Mouse (Mus musculus) midbrain, embryonic 10.5 days (tissue): ENCODE measurements around the gene Gm10354. TPM values are rescaled to one million over a fixed set of nuclear protein-coding genes. Genes with fewer than 3 reads are reported as not detected.
"Not testable (repeated sequence)": the region's sequence is repeated elsewhere in the genome, so short reads cannot be mapped to it uniquely, and the experiment has no call there.

Source experiments
- DNase-seq: peaks from one replicate; pipeline ENCODE4 v3.0.0-alpha.2; 2017; ENCODE audit warnings: low spot score
- H3K27ac ChIP-seq: fragments of 300-500 bp; sonication (generic); replicated peaks from 2 replicates; pipeline ENCODE4 v1.5.1; 2016; ENCODE audit warnings: mild to moderate bottlenecking
- H3K27me3 ChIP-seq: fragments of 300-500 bp; sonication (generic); 2 replicates; pipeline ENCODE4 v1.6.1; 2016; ENCODE audit warnings: low read depth, mild to moderate bottlenecking; ENCODE audit not compliant: poor library complexity, severe bottlenecking
- H3K36me3 ChIP-seq: fragments of 300-500 bp; sonication (generic); 2 replicates; pipeline ENCODE4 v1.6.1; 2016; ENCODE audit warnings: mild to moderate bottlenecking, moderate library complexity
- H3K4me1 ChIP-seq: fragments of 300-500 bp; sonication (generic); 2 replicates; pipeline ENCODE4 v1.6.1; 2016
- H3K4me3 ChIP-seq: fragments of 300-500 bp; sonication (generic); 2 replicates; pipeline ENCODE4 v1.5.1; 2016; ENCODE audit warnings: mild to moderate bottlenecking, moderate library complexity
- H3K9me3 ChIP-seq: fragments of 300-500 bp; sonication (generic); replicated peaks from 2 replicates; pipeline ENCODE4 v1.6.1; 2016; ENCODE audit warnings: mild to moderate bottlenecking
- WGBS: fragments of 180-500 bp; shearing (Covaris S2); methylation state at CpG from one replicate; pipeline ENCODE4 v1.1.7; 2016; 5-methylcytosine and 5-hydroxymethylcytosine counted together
- polyA plus RNA-seq: library from polyadenylated mRNA; unstranded; fragments of >200 nt; fragmentation: Nextera tagmentation; extraction: Ambion mirVana; gene quantifications from 2 replicates; pipeline ENCODE4 v1.2.1, GENCODE M21; 2016

The Gm10354 gene
- polyA plus RNA-seq = not detected in 2 replicates

GRCm38 (mm10) chr5:14978835-14979234 is at the start of gene Gm10354:
Gm10354 (minus strand) TSS chr5:14978935.
- not testable (repeated sequence) for H3K4me1 ChIP-seq, H3K4me3 ChIP-seq, H3K27me3 ChIP-seq, DNase-seq, H3K27ac ChIP-seq, H3K36me3 ChIP-seq
- 45% methylated on average over 1 of the region's 1 CpGs for WGBS
- peaks cover 54% of the 10 kb centered on the region for H3K9me3 ChIP-seq

GRCm38 (mm10) chr5:15024316-15024715 is 45.6 kb upstream of the Gm10354 start:
- H3K27me3 ChIP-seq, H3K4me1 ChIP-seq, H3K36me3 ChIP-seq, H3K27ac ChIP-seq, H3K4me3 ChIP-seq, DNase-seq: not testable (repeated sequence)
- 83% methylated on average over 1 of the region's 1 CpGs for WGBS
- peaks cover 74% of the 10 kb centered on the region for H3K9me3 ChIP-seq

DNA sequence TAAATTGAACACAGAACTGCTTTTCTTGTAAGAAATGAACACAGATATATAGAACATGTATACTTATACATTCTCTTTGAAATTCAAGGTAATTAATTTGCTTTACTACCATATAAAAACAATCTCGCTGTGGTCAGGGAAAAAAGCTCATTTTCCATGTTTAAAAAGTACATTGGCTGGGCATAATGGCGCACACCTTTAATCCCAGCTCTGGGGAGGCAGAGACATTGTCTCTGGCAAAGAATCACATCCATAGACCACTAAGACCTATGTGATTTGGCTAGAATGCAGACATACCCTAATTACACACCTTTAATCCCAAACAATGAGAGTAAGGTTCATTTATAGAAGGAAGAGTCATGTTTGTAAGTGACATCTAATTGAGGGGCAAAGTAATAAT is 41.3 kb upstream of the Gm10354 start:
- H3K27me3 ChIP-seq, H3K27ac ChIP-seq, H3K4me1 ChIP-seq, H3K4me3 ChIP-seq, DNase-seq, H3K36me3 ChIP-seq: not testable (repeated sequence)
- peaks cover 63% of the 10 kb centered on the region for H3K9me3 ChIP-seq
- 77% methylated on average over 2 of the region's 2 CpGs for WGBS

DNA sequence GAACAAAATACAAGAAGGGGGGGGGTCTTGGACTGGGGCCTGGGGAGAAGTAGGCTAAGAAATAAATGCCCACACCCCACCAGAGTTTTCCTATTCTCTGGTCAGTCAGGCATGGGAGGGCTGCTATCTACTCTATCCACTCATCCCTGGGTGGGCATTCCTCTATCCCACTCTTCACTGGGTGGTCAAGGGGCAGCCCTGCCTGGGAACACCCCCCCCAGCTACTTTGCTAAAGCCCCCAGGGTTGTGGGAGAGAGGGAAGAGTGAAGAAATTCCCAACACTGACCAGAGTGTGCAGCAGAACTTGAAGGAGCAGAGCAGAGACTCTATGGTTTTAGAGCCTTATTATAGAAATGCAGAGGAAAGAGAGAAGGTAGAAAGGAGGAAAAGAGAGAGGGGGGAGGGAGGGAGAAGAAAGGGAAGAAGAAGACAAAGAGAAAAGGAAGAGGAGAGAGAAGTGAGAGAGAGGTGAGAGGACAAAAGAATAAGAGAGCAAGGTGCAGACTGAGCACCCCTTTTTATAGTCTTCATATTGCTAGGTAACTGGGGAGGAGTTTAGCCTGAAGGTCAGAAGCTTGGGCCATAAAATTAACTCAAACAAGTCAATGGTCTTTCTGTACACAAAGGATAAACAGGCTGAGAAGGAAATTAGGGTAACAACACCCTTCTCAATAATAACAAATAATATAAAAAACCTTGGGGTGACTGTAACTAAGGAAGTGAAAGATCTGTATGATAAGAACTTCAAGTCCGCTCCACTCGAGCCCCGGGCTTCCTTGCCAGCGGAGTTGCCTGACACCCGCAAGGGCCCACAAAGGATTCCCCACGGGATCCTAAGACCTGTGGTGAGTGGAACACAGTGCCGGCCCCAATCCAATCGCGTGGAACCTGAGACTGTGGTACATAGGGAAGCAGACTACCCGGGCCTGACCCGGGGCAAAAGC is 32.2 kb upstream of the Gm10354 start:
- H3K9me3 ChIP-seq = peaks cover 32% of the 10 kb centered on the region
- not testable (repeated sequence) for H3K4me1 ChIP-seq, H3K27ac ChIP-seq, DNase-seq, H3K27me3 ChIP-seq, H3K4me3 ChIP-seq, H3K36me3 ChIP-seq
- WGBS = 84% methylated on average over 11 of the region's 11 CpGs

GRCm38 (mm10) chr5:15006907-15007306 is 28.2 kb upstream of the Gm10354 start:
- not testable (repeated sequence) for H3K4me3 ChIP-seq, H3K27ac ChIP-seq, H3K4me1 ChIP-seq, H3K36me3 ChIP-seq, DNase-seq, H3K27me3 ChIP-seq
- 57% methylated on average over 3 of the region's 3 CpGs for WGBS
- H3K9me3 ChIP-seq = peaks cover 51% of the 10 kb centered on the region

DNA sequence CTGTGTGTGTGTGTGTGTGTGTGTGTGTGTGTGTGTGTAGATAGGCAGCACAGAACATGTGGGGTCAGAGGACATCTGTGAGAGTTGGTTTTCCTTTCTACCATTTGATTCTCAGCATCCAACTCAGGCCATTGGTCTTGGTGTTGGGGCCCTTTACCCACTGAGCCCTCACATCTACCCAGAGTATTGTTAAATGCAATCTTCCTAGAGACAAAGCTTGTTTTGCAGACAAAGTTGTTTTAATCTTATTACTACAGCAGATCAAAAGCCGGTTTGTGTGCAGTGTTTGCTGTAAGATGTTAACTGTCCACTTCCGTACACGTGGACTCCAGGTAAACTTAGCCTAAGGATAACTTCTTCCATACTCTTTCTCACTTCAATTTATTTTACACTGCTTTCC is 27.6 kb upstream of the Gm10354 start:
- not testable (repeated sequence) for DNase-seq, H3K4me3 ChIP-seq, H3K36me3 ChIP-seq, H3K27ac ChIP-seq, H3K4me1 ChIP-seq, H3K27me3 ChIP-seq
- peaks cover 47% of the 10 kb centered on the region for H3K9me3 ChIP-seq
- WGBS = 68% methylated on average over 3 of the region's 3 CpGs

- 65% methylated on average over 3 of the region's 4 CpGs for WGBS
- H3K9me3 ChIP-seq = peaks cover 40% of the 10 kb centered on the region
- H3K27ac ChIP-seq, DNase-seq, H3K4me3 ChIP-seq, H3K27me3 ChIP-seq, H3K4me1 ChIP-seq, H3K36me3 ChIP-seq: not testable (repeated sequence)
These were observed 26.8 kb upstream of the Gm10354 start for GRCm38 (mm10) chr5:15005584-15005983.

GRCm38 (mm10) chr5:15004569-15005562 is 26.1 kb upstream of the Gm10354 start:
- H3K27me3 ChIP-seq, H3K4me3 ChIP-seq, H3K27ac ChIP-seq, H3K4me1 ChIP-seq, H3K36me3 ChIP-seq, DNase-seq: not testable (repeated sequence)
- 78% methylated on average over 5 of the region's 5 CpGs for WGBS
- H3K9me3 ChIP-seq = peaks cover 42% of the 10 kb centered on the region

GRCm38 (mm10) chr5:14998077-14998476 is 19.3 kb upstream of the Gm10354 start:
- WGBS = 80% methylated on average over 9 of the region's 9 CpGs
- H3K27me3 ChIP-seq, H3K27ac ChIP-seq, H3K36me3 ChIP-seq, DNase-seq, H3K4me3 ChIP-seq, H3K4me1 ChIP-seq: not testable (repeated sequence)
- peaks cover 50% of the 10 kb centered on the region for H3K9me3 ChIP-seq

GRCm38 (mm10) chr5:14997556-14997955 is 18.8 kb upstream of the Gm10354 start:
- H3K4me1 ChIP-seq, H3K27me3 ChIP-seq, DNase-seq, H3K27ac ChIP-seq, H3K4me3 ChIP-seq, H3K36me3 ChIP-seq: not testable (repeated sequence)
- WGBS = 84% methylated on average over 4 of the region's 4 CpGs
- peaks cover 47% of the 10 kb centered on the region for H3K9me3 ChIP-seq

DNA sequence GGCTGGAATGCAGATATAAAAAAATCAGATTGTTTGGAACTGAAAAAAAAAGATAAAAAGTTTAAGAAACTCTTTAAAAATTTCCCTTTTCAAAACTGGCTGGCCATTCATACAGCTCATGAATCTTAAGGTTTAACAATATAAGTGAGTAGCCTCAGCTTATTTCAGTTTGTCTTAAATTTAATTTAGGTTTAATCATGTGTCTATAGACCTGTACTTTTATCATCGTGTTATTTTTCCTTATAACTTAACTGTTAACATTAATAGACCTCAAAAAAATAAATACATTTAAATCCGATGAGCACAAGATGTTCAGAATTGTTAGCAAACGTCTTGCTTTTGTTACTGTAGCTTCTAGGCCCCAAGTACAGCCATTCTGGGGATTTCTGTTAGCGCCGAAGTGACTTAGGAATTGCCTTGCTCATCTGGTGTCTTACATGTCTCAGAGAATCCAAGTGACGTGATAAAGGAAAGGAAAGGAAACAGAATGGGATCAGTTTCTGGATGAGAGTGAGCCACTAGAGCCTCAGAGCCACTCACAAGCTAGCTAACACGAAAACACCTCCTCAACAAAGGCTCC is 18.0 kb upstream of the Gm10354 start:
- not testable (repeated sequence) for H3K4me1 ChIP-seq, H3K36me3 ChIP-seq, H3K27ac ChIP-seq, H3K4me3 ChIP-seq, DNase-seq, H3K27me3 ChIP-seq
- H3K9me3 ChIP-seq = peaks cover 45% of the 10 kb centered on the region
- 74% methylated on average over 7 of the region's 7 CpGs for WGBS

DNA sequence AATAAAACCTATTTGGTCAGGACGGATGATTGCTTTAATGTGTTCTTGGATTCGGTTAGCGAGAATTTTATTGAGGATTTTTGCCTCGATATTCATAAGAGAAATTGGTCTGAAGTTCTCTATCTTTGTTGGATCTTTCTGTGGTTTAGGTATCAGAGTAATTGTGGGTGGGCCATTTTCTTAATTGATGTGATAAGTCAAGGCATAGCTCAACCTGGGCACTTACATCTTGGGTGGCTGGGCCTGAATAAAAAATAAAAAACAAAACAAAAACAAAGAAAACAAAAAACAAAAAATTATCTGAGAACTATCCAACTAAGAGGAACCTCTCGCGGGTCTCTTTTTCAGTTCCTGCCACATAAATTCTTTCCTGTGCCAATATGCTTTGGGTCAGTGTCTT is 15.4 kb upstream of the Gm10354 start:
- peaks cover 51% of the 10 kb centered on the region for H3K9me3 ChIP-seq
- WGBS = 87% methylated on average over 6 of the region's 6 CpGs
- not testable (repeated sequence) for H3K4me1 ChIP-seq, H3K4me3 ChIP-seq, H3K27ac ChIP-seq, H3K27me3 ChIP-seq, H3K36me3 ChIP-seq, DNase-seq
